Mouse (Mus musculus) layer of hippocampus, adult 9-11 months (tissue): ENCODE measurements around the gene Cntn2.
"Not testable (repeated sequence)": the region's sequence is repeated elsewhere in the genome, so short reads cannot be mapped to it uniquely, and the experiment has no call there.

Experiments used
- DNase-seq: peaks from one replicate; pipeline ENCODE4 v3.0.0; 2022

The Cntn2 gene

DNA sequence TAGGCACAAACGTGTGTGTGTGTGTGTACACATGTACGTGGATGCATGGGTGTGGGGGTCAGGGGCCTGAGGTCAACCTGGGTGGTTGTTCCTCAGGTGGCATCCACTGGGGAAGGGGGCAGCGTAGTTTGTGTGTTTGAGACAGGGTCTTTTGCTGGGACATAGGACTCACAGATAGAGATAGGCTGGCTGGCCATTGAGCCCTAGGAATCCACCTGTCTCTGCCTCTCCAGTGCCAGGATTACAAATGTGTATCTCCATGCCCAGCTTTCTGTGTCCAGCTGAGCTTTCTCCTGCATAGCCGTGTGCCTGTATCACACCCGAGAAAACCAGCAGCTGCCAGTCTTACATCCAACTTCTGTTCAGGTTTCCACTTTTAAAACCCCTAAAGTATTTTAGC is 33.3 kb downstream of the Cntn2 start:
- no peak for DNase-seq

DNA sequence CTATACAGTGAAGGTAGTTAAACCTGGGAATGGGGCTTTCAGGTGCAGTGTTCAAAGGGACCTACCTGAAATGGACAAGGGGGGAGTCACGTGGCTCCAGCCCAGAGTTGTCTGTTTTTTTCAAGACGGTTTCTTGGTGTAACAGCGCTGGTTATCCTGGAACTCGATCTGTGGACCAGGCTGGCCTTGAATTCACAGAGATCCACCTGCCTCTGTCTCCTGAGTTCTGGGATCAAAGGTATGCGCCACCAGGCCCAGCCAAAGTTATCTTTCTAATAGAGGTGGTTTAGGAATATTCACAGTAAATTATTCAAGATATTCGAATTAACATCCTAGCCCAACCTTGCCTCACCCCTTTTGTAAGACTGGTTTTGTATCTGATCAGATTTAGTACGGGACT is 36.4 kb downstream of the Cntn2 start:
- no peak for DNase-seq

DNA sequence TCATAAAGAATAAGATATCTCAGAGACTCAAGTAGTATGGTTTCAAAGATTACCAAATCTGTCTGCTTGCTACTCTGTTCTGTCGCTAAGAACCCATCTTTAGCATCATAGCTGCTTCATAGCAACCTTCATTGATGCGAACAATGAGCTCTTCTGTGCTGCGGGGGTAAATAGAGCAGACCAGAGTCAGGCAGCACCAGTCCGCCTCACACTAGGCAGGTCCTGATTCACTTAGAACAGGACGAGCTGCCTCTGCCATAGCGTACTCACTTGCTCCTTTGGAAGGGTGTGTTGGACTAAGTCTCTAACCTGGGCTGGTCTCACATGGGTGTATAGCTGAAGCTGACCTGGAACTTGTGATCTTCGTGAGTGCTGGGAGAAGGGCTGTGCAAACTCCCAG is 37.0 kb downstream of the Cntn2 start, which contains the start of gene Tmem81:
Tmem81 (plus strand) TSS at position 173 of the 400 bp plus-strand sequence.
- DNase-seq: peak; percentile 60

DNA sequence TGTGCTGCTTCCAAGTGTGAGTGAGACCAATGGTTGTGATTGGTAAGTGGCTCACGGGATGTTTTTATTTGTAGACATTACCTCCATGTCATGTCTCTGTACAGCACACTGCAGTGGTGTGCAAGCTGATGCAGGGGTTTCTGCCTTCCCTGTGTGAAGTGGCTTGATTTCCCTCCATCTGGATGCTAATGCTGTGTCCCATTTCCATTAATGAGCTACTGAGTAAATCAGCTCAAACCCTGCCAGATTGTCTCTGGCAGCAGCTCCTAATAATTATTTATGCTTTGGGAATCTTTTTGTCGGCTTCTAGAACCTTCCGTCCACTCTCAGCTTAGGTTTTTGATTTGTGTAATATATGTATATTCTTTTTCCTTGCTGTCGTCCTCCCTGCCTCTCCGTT is 37.9 kb downstream of the Cntn2 start:
- DNase-seq: peak; percentile 55

DNA sequence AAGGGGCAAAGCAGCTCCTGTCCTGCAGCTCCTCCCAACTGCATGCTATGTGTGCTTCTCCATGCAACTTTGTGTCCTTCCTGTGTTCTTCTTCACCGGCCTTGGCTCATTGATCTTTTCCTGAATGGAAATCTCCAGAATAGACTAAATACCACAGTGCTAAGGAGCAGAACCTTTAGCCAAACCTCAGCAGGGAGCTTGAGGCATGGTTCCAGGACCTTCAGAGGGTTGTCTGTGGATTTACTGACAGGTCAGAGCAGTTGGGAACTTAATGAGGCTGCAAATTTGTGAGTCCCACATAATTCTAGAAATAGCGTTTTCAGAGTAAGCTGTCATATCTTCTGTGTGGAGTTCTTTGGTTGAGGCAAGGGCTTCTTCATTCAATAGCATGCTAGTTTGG is 42.5 kb downstream of the Cntn2 start:
- DNase-seq: no peak

DNA sequence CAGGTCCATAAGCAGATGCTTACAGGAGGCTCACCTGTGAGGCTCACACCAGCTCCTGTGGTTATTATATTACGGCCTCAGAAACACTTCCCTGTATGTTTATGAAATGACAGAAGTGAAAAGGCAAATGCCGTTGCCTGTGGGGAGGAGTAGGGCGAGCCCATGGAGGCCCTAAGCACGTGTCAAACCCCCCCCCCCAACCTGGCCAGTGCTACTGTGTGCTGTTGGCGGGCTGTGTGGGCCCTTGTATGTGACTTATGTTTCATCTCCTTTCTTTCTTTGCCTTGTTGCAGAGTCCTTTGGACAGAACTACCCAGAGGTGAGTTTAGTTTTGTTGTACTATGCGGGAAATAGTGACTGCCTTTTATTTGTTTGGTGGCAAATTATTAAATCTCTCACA is 59.3 kb downstream of the Cntn2 start:
- DNase-seq: no peak

DNA sequence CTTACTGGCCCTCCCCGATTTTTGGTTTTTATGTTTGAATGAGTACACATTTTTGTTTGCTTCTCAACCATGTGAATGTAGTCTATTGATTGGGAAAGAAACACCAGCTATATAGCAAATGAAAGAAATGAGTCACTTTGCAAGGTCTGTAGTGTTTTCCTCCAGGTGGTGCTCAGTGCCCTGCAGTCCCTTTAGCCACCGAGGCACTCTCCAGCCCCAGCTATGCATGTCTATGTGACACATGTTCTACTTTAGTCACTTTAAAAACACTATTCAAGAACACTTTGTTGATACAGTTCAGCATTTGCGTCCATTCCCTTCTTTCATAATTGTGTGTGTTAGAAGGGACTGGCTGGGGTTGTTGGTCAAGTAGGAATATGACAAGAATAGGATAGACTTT is 59.8 kb downstream of the Cntn2 start:
- DNase-seq: no peak

DNA sequence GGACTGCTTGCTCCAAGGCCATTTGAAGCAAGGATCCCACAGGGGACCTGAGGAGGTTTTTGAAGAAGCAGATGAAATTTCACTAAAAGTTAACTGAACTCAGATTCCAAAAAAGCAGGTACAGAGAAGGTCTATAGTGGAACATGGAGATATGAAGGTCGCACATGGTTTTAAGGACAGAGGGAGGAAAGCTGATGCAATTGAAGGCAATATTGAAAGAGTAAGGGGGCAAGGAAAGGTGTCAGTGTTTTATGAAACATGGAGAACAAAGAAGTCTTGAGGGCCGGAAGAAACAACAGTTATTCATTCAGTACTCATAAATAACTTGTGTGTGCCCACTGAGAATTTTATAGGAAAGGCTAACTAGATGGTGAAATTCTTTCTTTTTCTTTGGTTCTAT is 61.4 kb downstream of the Cntn2 start:
- DNase-seq: no peak

DNA sequence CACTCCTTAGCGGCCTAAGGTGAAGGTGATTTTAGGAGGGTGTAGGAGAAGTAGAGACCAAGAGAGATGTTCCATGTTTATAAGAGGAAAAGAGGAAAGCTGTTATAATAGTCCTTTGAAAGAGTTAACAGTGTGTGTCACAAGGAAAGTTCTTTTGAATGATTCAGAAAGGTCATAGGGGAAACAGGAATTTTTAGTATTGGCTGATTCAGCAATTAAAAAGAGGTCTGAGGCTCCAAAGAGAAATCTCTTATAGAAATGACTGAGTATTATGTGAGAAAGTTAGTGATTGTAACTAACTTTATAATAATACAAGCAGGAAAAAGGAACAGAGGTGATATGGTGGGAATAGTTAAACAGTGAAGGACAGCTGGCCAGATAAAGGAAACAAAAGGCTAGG is 63.6 kb downstream of the Cntn2 start:
- DNase-seq: no peak

DNA sequence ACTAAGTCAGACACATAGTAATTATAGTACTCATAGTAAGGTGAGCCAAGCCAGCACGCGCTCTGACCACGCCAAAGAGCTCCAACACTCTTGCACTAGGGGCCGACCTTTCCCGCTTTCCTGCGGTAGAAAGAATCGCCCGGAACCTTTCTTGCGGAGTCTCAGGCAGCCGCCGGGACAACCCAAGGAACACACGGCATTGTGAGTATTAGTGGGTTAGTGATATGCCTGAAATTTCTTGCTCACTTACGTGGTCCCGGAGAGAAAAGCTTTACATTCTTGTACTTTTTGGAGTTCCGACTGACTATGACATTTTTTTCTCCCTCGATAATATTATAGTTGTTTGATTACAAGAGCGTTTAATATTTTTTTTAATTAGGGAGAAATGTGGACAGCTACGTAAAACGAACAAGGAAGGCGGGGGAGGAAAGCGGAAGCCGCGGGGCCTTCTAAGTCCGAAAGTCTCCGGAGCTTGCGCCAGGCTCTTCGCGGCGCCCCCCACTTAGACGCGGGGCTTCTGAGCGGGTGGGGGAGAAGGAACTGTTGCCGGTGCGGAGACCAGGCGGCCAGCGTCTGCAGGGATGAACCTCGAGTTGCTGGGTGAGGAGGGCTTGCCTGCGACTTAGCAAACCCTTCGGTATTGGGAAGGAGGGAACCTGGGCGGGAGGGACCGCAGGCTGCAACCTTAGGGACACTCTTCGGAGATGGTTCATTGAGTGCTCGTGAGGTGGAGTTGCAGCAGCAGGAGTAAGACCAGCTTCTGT is 65.9 kb downstream of the Cntn2 start, which contains the start of gene Rbbp5:
Rbbp5 (plus strand) TSS at position 438 of the 764 bp plus-strand sequence.
- DNase-seq: peak; percentile 81

DNA sequence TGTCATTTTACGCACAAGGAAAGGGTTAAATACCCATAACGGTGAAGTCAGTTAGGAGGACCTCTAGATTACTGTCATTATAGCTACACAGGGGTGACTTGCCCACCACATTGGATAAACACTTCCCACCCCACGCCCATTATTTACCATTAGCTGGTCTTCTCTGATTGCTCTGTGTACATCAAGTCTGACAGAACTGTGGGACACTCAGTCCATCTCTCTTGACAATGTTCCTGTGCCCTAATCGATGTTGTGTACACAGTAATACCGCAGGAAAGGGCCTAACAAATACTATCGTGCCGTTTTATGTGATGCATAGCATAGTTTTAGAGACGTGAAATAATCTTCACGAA is 66.5 kb downstream of the Cntn2 start:
- no peak for DNase-seq

DNA sequence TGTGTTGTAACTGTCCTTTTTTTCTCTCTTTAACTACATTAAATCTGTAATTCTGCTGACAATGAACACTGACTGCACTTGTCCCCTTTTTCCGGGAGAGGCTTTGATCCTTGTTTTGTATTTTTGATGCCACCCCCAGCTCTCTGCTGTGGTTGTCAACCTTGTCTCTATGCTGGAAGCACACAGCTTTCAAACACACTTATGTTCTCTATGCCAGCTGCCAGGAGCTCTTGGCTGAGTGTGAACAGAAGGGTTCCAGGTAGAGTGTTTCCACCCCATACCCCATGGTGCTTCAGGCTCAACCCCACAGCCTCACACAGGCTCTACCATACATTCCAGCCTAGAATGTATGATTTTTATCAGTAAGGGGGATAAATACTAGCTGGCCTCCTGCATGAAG is 68.6 kb downstream of the Cntn2 start:
- DNase-seq: peak; percentile 57

DNA sequence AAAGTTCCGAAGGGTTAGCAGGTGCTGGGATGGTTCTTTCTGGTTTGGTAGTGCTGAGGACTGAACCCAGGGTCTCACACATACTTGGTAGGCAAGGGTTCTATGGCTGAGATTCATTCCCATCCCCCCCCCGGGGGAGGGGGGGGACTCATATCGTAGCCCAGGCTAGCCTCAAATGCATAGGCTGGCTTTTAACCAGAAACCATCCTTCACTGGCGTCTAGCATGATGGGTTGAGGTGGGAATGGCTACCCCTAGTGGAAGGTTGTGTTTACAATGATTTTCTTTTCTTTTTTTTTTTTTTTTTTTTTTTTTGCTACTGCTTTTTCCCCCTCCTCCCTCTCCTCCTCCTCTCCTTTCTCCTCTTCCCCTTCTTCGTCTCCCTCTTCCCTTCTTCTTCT is 70.5 kb downstream of the Cntn2 start:
- no peak for DNase-seq

DNA sequence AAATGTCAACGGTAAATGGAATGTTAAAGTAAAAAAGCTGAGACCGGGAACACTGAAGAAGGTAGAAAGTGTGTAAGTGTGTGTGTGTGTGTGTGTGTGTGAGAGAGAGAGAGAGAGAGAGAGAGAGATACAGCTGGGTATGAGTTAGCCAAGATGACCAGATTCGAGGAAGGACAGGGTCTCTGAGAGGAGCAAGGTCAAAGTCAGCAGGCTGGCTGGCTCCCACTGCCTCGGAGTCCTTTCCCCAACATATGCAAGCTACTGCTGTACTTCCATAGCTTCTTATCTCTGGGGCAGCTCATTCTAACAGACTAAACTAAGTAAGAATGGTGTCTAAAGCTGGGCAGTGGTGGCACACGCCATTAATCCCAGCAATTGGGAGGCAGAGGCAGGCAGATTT is 71.6 kb downstream of the Cntn2 start:
- DNase-seq: no peak

DNA sequence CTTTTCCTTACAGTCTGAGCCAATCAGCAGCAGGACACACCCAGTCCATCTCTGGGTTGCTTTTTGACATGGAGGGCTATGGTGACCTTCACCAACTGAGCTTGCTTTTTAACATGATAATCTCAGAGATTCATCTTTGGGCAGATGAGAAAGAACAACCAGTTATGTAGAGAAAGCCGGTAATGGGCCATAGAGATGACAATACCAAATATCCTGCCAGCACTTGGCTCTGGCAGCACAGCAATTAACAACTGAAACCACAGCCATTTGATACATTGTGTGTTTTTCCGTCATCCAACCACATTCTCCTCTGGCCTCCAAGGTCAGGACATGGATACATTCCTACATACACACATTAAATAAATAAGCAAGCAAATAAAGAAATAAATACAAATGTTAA is 72.0 kb downstream of the Cntn2 start:
- DNase-seq: no peak

DNA sequence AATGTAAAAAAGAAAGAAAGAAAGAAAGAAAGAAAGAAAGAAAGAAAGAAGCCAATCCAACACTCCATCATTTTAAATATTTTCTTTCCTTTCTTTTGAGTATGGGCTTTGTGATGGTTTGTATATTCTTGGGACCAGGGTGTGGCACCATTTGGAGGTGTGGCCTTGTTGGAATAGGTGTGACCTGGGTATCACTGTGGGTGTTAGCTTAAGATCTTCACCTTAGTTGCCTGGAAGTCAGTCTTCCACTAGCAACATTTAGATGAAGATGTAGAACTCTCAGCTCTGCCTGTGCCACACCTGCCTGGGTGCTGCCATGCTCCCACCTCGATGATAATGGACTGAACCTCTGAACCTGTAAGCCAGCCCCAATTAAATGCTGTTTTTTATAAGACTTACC is 73.0 kb downstream of the Cntn2 start:
- DNase-seq: not testable (repeated sequence)

DNA sequence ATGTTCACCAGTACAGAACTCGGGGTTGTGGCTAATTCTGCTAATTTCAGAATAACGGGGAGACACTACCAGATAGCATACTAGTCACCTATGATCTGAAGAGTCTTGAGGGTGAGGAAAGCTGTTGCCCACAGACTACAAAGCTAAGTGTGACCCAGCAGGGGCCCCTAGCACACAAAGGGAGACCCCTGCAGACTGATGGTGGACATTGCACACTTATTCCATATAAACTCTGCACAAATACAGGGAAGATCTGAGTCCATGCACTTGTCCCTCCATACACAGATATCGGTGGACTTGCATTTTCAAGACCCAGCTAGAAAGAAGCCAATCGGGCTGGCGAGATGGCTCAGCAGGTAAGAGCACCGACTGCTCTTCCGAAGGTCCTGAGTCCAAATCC is 73.5 kb downstream of the Cntn2 start:
- DNase-seq: no peak

DNA sequence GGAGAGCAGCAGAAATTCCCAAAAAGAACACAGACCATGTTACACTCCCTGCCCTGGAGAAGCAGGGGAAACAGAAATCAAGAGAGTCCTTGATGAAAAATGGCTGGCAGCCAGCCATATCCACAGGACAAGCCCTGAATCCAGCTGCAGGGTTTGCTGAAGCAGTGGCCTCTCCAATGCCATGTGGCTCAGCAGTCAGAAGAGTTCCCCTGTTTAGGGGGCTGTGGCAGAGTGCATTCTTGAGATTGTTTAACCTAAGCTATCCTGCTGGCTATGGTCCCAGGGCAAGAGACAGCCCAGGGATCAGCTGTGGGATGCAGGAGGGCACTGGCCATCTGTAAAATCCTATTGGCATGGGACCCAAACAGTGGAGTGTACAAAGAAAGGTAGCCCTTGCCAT is 74.1 kb downstream of the Cntn2 start:
- DNase-seq: no peak

DNA sequence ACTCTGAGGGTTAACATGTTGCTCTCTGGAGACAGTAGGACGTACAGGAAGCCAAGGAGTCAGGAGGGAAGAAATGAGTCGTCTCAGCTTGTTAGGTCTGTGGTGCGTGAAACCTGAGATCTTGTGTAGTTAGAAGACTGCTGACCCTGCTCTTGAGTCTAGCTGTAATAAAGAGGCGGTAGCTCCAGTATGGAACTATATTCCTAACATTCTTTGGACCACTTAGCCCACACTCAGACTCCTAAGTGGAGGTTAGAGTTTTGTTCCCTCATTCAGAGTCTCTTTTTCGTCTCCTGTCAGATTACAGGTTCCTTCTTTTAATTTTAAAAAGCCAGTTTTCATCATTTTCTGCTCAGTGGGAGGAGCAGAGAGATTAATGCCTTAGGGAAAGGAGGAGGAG is 78.4 kb downstream of the Cntn2 start:
- no peak for DNase-seq
